Comparison of ENCODE assay signal across 32 mouse cellular contexts in genomic region chr3:82191559-82192245, GRCm38 (mm10). TPM values are rescaled to one million over a fixed set of nuclear protein-coding genes. Genes with fewer than 3 reads are reported as not detected.
DNase-seq lines count a peak whose midpoint lies in the region; ATAC-seq and TF ChIP-seq lines count a peak whose summit lies in the region.
"Had no signal": no experiment of that assay in that cellular context is flagged by ENCODE, and none has a peak within 500 bp of the region (broad histone marks: within the 10 kb centered on the region; RNA-seq: fewer than 3 reads in every experiment).

No protein-coding gene starts in this region.

- H3K36me3 ChIP-seq in embryonic facial prominence, embryonic 14.5 days (ENCODE audit: control insufficient read depth, insufficient read depth, low read length), result no peaks in the 10 kb centered on the region
- no peaks in the 10 kb centered on the region for H3K36me3 ChIP-seq in embryonic facial prominence, embryonic 10.5 days (replicated peaks)
- H3K36me3 ChIP-seq in kidney, adult 2 months (ENCODE audit: control insufficient read depth, insufficient read depth, low read length), result no peaks in the 10 kb centered on the region
- H3K36me3 ChIP-seq in kidney, embryonic 15.5 days, result no peaks in the 10 kb centered on the region
- no peaks in the 10 kb centered on the region for H3K36me3 ChIP-seq in lung, embryonic 14.5 days (ENCODE audit: insufficient read depth)
- H3K36me3 ChIP-seq: embryonic facial prominence, embryonic 15.5 days; forebrain, embryonic 12.5 days; hindbrain, embryonic 12.5 days; liver, embryonic 15.5 days; neural tube, embryonic 12.5 days had no signal

- no peak overlapping the region for H3K4me2 ChIP-seq in embryonic facial prominence, embryonic 14.5 days (ENCODE audit: low read depth, low read length)
- no peak overlapping the region for H3K4me2 ChIP-seq in kidney, embryonic 15.5 days
- H3K4me2 ChIP-seq in lung, embryonic 14.5 days, result no peak overlapping the region
- H3K4me2 ChIP-seq: embryonic facial prominence, embryonic 15.5 days; forebrain, embryonic 12.5 days; hindbrain, embryonic 12.5 days; liver, embryonic 15.5 days; midbrain, embryonic 11.5 days; neural tube, embryonic 12.5 days had no signal

- TF ChIP-seq CTCF in kidney, adult 2 months (conservative IDR thresholded peaks at IDR 0.05; ENCODE audit: insufficient read depth, insufficient read length, low read depth, low read length), result no peak
- TF ChIP-seq CTCF in lung, embryonic 14.5 days (IDR thresholded peaks at IDR 0.05; ENCODE audit: low read depth), result no peak
- TF ChIP-seq CTCF in layer of hippocampus, adult 2 months (conservative IDR thresholded peaks at IDR 0.05), result no peak

- DNase-seq in embryonic facial prominence, embryonic 14.5 days (ENCODE audit: low spot score), result peak; percentile 71
- no peak for DNase-seq in embryonic facial prominence, embryonic 10.5 days (ENCODE audit: low spot score)
- peak; percentile 36 for DNase-seq in kidney, adult 2 months
- peak; percentile 80 for DNase-seq in lung, embryonic 14.5 days
- DNase-seq in lung, postnatal 4 days, result no peak
- DNase-seq in induced T-regulatory cell, adult 2 months (ENCODE audit: low read depth), result peak; percentile 3
- DNase-seq in layer of hippocampus, adult 2 months (ENCODE audit: low spot score in 2 of 2), result no peak
- DNase-seq: adrenal gland, postnatal 25 days; cerebellum, adult 11-12 months; cerebellum, postnatal 10 days; forebrain, postnatal 0 days; gastrocnemius, postnatal 14 days; kidney, postnatal 25 days; layer of hippocampus, postnatal 36 days; lung, postnatal 14 days; right cerebral cortex, adult 18-20 months; right cerebral cortex, postnatal 4 days; thymus, adult 18-20 months; thymus, postnatal 25 days had no signal

- no peak for ATAC-seq in embryonic facial prominence, embryonic 14.5 days (ENCODE audit: low read depth)
- ATAC-seq in kidney, embryonic 15.5 days (replicated peaks; ENCODE audit: low FRiP score), result no peak
- ATAC-seq in lung, embryonic 14.5 days (ENCODE audit: insufficient read depth), result no peak
- ATAC-seq: forebrain, postnatal 0 days; hindbrain, postnatal 0 days; intestine, postnatal 0 days; midbrain, embryonic 16.5 days had no signal

- peaks cover 5% of the 10 kb centered on the region; the same call in 1 of the 2 replicates for H3K9me3 ChIP-seq in embryonic facial prominence, embryonic 14.5 days (ENCODE audit: control insufficient read depth, low read length)
- no peaks in the 10 kb centered on the region for H3K9me3 ChIP-seq in embryonic facial prominence, embryonic 10.5 days
- no peaks in the 10 kb centered on the region for H3K9me3 ChIP-seq in kidney, embryonic 15.5 days (replicated peaks)
- H3K9me3 ChIP-seq in lung, embryonic 14.5 days (ENCODE audit: low read depth, low read length), result no peaks in the 10 kb centered on the region; the same call in 1 of the 2 replicates
- H3K9me3 ChIP-seq: embryonic facial prominence, embryonic 15.5 days; forebrain, embryonic 12.5 days; hindbrain, embryonic 12.5 days; liver, embryonic 15.5 days; neural tube, embryonic 12.5 days had no signal

- TF ChIP-seq POLR2A in kidney, adult 2 months (IDR thresholded peaks at IDR 0.05; ENCODE audit: low read depth, low read length), result no peak

- WGBS in embryonic facial prominence, embryonic 14.5 days, result 70% methylated on average over 1 of the region's 1 CpGs
- 75% methylated on average over 1 of the region's 1 CpGs for WGBS in embryonic facial prominence, embryonic 10.5 days
- 57% methylated on average over 1 of the region's 1 CpGs for WGBS in kidney, adult 2 months
- 48% methylated on average over 1 of the region's 1 CpGs for WGBS in kidney, embryonic 15.5 days
- WGBS in lung, embryonic 14.5 days, result 51% methylated on average over 1 of the region's 1 CpGs

- no peak overlapping the region for H3K9ac ChIP-seq in embryonic facial prominence, embryonic 14.5 days (ENCODE audit: low read depth, low read length)
- no peak overlapping the region for H3K9ac ChIP-seq in kidney, embryonic 15.5 days
- H3K9ac ChIP-seq in lung, embryonic 14.5 days, result no peak overlapping the region
- H3K9ac ChIP-seq: embryonic facial prominence, embryonic 15.5 days; forebrain, embryonic 12.5 days; forebrain, postnatal 0 days; hindbrain, embryonic 12.5 days; liver, embryonic 15.5 days; neural tube, embryonic 12.5 days had no signal

- no peaks in the 10 kb centered on the region for H3K4me1 ChIP-seq in embryonic facial prominence, embryonic 14.5 days (ENCODE audit: control insufficient read depth, insufficient read depth, low read length)
- no peaks in the 10 kb centered on the region for H3K4me1 ChIP-seq in embryonic facial prominence, embryonic 10.5 days
- H3K4me1 ChIP-seq in kidney, adult 2 months (ENCODE audit: control insufficient read depth, insufficient read depth, low read length), result no peaks in the 10 kb centered on the region
- H3K4me1 ChIP-seq in kidney, embryonic 15.5 days, result no peaks in the 10 kb centered on the region
- no peaks in the 10 kb centered on the region for H3K4me1 ChIP-seq in lung, embryonic 14.5 days (ENCODE audit: insufficient read depth)
- H3K4me1 ChIP-seq: embryonic facial prominence, embryonic 15.5 days; forebrain, embryonic 12.5 days; hindbrain, embryonic 12.5 days; liver, embryonic 15.5 days; neural tube, embryonic 12.5 days had no signal

- H3K27ac ChIP-seq in embryonic facial prominence, embryonic 14.5 days (replicated peaks; ENCODE audit: low read depth, low read length), result no peak overlapping the region
- H3K27ac ChIP-seq in embryonic facial prominence, embryonic 10.5 days (replicated peaks), result no peak overlapping the region
- H3K27ac ChIP-seq in kidney, adult 2 months (ENCODE audit: insufficient read depth, low read depth, low read length), result no peak overlapping the region
- no peak overlapping the region for H3K27ac ChIP-seq in kidney, embryonic 15.5 days
- no peak overlapping the region for H3K27ac ChIP-seq in lung, embryonic 14.5 days (ENCODE audit: low read depth)
- no peak overlapping the region for H3K27ac ChIP-seq in layer of hippocampus, adult 2 months
- H3K27ac ChIP-seq: embryonic facial prominence, embryonic 15.5 days; forebrain, embryonic 12.5 days; hindbrain, embryonic 12.5 days; hindbrain, postnatal 0 days; liver, embryonic 15.5 days; neural tube, embryonic 12.5 days; stomach, postnatal 0 days had no signal

- H3K4me3 ChIP-seq in embryonic facial prominence, embryonic 14.5 days (ENCODE audit: low read depth, low read length), result no peak overlapping the region
- no peak overlapping the region for H3K4me3 ChIP-seq in embryonic facial prominence, embryonic 10.5 days
- no peak overlapping the region for H3K4me3 ChIP-seq in kidney, adult 2 months (ENCODE audit: insufficient read depth, low read depth, low read length)
- no peak overlapping the region for H3K4me3 ChIP-seq in kidney, embryonic 15.5 days (replicated peaks)
- H3K4me3 ChIP-seq in lung, embryonic 14.5 days (ENCODE audit: low read depth, low read length), result no peak overlapping the region
- H3K4me3 ChIP-seq in layer of hippocampus, adult 2 months, result no peak overlapping the region
- H3K4me3 ChIP-seq: embryonic facial prominence, embryonic 15.5 days; forebrain, embryonic 12.5 days; hindbrain, embryonic 12.5 days; liver, embryonic 15.5 days; neural tube, embryonic 12.5 days had no signal

- H3K27me3 ChIP-seq in embryonic facial prominence, embryonic 14.5 days (replicated peaks; ENCODE audit: control insufficient read depth, insufficient read depth, low read length), result no peaks in the 10 kb centered on the region
- H3K27me3 ChIP-seq in embryonic facial prominence, embryonic 10.5 days (replicated peaks; ENCODE audit: low read depth, poor library complexity, severe bottlenecking), result no peaks in the 10 kb centered on the region
- no peaks in the 10 kb centered on the region for H3K27me3 ChIP-seq in kidney, adult 2 months (replicated peaks; ENCODE audit: control insufficient read depth, insufficient read depth, low read length)
- H3K27me3 ChIP-seq in kidney, embryonic 15.5 days, result no peaks in the 10 kb centered on the region
- H3K27me3 ChIP-seq in lung, embryonic 14.5 days (ENCODE audit: insufficient read depth, low read length), result no peaks in the 10 kb centered on the region
- H3K27me3 ChIP-seq: embryonic facial prominence, embryonic 15.5 days; forebrain, embryonic 12.5 days; hindbrain, embryonic 12.5 days; liver, embryonic 15.5 days; neural tube, embryonic 12.5 days had no signal

RNA-seq across cellular contexts. Expression of gene Gucy1a1, which starts 46.1 kb away (rescaled TPM):
- polyA plus RNA-seq in embryonic facial prominence, embryonic 14.5 days (2014; fragmentation: Nextera tagmentation; extraction: Ambion mirVana), result 13.6 and 16.8 TPM in 2 replicates
- 2.1 and 2.3 TPM in 2 replicates for polyA plus RNA-seq in embryonic facial prominence, embryonic 10.5 days (2016; fragmentation: Nextera tagmentation; extraction: Ambion mirVana)
- polyA plus RNA-seq in kidney, adult 2 months (2012; rRNA removed), result 13.1 and 14.8 TPM in 2 replicates
- 63.3 and 65.9 TPM in 2 replicates for polyA plus RNA-seq in kidney, embryonic 15.5 days (2015; fragmentation: Nextera tagmentation; extraction: Ambion mirVana)
- polyA plus RNA-seq in lung, embryonic 14.5 days (2014; fragmentation: Nextera tagmentation; extraction: Ambion mirVana), result 111 and 117 TPM in 2 replicates
- 10 to 100 TPM; 16.8 to 18.8 TPM for total RNA-seq in layer of hippocampus, adult 2 months (2021)
- total RNA-seq: granulocyte monocyte progenitor cell, adult 5-6 weeks had no signal
- polyA plus RNA-seq: C2C12 had no signal

Comparison
In these comparisons a context has a peak if more than half of its experiments do, and no peak if none do; other contexts are left out.
1. DNase-seq: peak in embryonic facial prominence, embryonic 14.5 days (single experiment), kidney, adult 2 months (single experiment), lung, embryonic 14.5 days (single experiment) and induced T-regulatory cell, adult 2 months (single experiment); none in embryonic facial prominence, embryonic 10.5 days (single experiment), lung, postnatal 4 days (0 of 2) and layer of hippocampus, adult 2 months (0 of 2).